Mouse (Mus musculus) brain, embryonic 14.5 days (tissue): ENCODE measurements around the gene Slc15a4.

ENCODE experiments used
- CTCF ChIP-seq: fragments of 200-500 bp; IDR thresholded peaks from 2 replicates; pipeline ENCODE4 v1.5.1; 2012; ENCODE audit warnings: inconsistent platforms, mild to moderate bottlenecking, moderate library complexity, borderline replicate concordance; ENCODE audit not compliant: insufficient read depth, insufficient read length; ENCODE audit errors: extremely low read depth
- POLR2A ChIP-seq: fragments of 200-500 bp; IDR thresholded peaks from 2 replicates; pipeline ENCODE4 v1.6.1; 2012; ENCODE audit warnings: mild to moderate bottlenecking, inconsistent platforms, borderline replicate concordance; ENCODE audit not compliant: poor library complexity, insufficient read depth, insufficient read length, severe bottlenecking; ENCODE audit errors: extremely low read depth

DNA sequence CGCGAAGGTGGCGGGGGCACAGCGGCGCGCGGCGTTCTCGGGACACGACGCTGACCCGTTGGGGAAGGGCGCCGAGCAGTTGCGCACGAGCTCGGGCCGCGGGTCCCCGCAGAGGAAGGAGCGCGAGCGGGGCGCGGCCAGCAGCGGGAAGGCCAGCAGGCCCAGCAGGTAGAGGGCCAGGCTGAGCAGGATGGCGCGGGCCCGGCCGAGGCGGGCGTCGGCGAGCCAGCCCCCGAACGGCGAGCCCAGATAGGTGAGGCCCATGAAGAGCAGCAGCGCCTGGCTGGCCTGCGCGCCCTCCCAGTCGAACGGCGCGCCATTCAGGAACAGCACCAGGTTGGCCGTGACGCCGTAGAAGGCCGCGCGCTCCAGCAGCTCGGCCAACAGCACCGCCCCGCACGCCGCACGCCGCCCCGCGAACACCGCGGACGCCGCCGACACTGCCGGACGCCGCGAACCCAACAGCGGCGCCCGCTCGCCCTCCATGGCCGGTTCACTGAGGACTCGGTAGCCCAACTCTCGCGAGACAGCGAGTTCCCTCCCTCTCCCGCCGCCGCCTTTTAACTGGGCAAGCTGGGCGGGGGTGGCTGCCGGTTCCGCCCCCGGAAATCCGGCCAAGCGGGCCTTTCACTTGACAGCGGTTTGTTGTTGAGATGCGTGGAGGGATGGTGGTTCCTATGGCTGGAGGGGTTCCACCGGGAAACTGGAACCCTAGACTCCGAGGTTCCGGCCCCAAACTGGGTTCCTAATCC is 15.6 kb downstream of the Slc15a4 start:
- TF ChIP-seq CTCF (no peak), POLR2A (peak; percentile 76)
